Mouse (Mus musculus): ENCODE results near the gene Sema3b. TPM values are rescaled to one million over a fixed set of nuclear protein-coding genes. Genes with fewer than 3 reads are reported as not detected.

Sema3b gene
- polyA plus RNA-seq, 1 experiment from 2014 or later: 50.4 TPM

DNA sequence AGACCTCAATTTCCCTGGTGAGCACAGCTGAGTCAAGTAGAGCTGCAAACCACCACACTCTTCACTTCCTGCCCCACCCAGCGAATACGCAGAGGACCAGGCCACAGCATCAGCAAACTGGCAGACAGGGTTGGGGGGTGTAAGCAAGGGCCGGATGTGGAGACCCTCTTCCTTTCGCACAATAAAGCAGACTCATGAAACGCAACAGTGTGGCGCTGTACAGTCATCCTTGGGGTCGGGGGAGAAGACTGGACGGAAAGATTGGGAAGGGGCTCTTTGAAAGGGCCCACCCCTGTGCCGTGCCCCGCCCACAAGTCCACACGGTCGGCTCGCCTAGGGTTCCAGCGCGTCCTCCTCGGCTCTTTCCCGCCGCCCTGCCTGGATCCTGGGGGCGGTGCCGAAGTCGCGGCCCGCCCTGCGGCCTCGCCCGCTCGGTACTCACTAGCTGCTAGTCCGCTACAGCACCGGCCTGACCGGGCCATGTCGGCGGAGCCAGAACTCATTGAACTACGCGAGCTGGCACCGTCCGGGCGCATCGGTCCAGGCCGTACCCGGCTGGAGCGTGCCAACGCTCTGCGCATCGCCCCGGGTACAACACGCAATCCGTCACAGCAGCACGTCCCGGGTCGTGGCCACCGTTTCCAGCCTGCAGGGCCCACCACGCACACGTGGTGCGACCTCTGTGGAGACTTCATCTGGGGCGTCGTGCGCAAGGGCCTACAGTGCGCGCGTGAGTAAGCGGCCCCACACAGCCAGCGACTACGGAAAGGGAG lies 57.7 kb downstream of the Sema3b start, which contains the start of gene Rassf1:
Rassf1 (plus strand) TSS at position 439 of the 773 bp plus-strand sequence.
- H3K9me3 ChIP-seq (ENCODE audit: control insufficient read depth, low read length): no peaks in the 10 kb centered on the region
- 1% methylated on average over 63 of the region's 63 CpGs for WGBS
- ATAC-seq: peak; percentile 49
- H3K4me3 ChIP-seq (ENCODE audit: low read length): peak within 1 kb of the TSS; percentile 62
- peak within 1 kb of the TSS; percentile 77 for H3K27ac ChIP-seq (ENCODE audit: low read length)
- peak within 1 kb of the TSS; percentile 96 for H3K4me2 ChIP-seq (ENCODE audit: low read depth, low read length)
- H3K27me3 ChIP-seq (replicated peaks; ENCODE audit: control insufficient read depth, insufficient read depth, low read length): no peaks in the 10 kb centered on the region
- no peaks in the 10 kb centered on the region for H3K36me3 ChIP-seq (ENCODE audit: control insufficient read depth, insufficient read depth, low read length)
- peak within 1 kb of the TSS; percentile 75 for H3K9ac ChIP-seq (ENCODE audit: low read depth, low read length)
- peaks cover 48% of the 10 kb centered on the region for H3K4me1 ChIP-seq (ENCODE audit: control insufficient read depth, insufficient read depth, low read length)

DNA sequence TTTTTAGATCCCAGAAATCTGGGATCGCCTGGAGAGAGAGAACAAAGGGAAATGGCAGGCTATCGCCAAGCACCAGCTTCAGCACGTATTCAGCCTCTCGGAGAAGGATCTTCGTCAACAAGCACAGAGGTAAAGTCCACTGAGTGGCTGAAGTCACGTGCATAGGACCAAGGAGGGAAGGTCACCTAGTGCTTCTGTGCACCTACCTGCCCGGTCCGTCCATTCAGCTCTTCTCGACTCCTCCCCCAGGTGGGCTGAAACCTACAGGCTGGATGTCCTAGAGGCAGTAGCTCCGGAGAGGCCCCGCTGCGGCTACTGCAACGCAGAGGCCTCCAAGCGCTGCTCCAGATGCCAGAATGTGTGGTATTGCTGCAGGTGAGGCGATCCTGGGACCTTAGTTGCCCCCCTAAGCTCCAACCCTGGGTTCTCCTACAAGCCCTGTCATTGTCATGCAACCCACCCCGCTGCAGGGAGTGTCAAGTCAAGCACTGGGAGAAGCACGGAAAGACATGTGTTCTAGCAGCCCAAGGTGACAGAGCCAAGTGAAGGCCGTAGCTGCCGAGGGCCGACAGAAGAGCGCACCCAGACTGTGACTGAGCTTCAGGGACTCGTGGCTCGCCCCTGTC lies 58.4 kb downstream of the Sema3b start:
- WGBS: 32% methylated on average over 23 of the region's 23 CpGs
- Histone ChIP-seq H3K27ac (ENCODE audit: low read length) (peak overlapping the region; percentile 58), H3K4me2 (ENCODE audit: low read depth, low read length) (peak overlapping the region; percentile 96), H3K27me3 (replicated peaks; ENCODE audit: control insufficient read depth, insufficient read depth, low read length) (no peaks in the 10 kb centered on the region), H3K9me3 (ENCODE audit: control insufficient read depth, low read length) (no peaks in the 10 kb centered on the region), H3K4me3 (ENCODE audit: low read length) (peak overlapping the region; percentile 62), H3K36me3 (ENCODE audit: control insufficient read depth, insufficient read depth, low read length) (no peaks in the 10 kb centered on the region), H3K9ac (ENCODE audit: low read depth, low read length) (peak overlapping the region; percentile 75), H3K4me1 (ENCODE audit: control insufficient read depth, insufficient read depth, low read length) (peaks cover 41% of the 10 kb centered on the region)
- ATAC-seq: no peak

DNA sequence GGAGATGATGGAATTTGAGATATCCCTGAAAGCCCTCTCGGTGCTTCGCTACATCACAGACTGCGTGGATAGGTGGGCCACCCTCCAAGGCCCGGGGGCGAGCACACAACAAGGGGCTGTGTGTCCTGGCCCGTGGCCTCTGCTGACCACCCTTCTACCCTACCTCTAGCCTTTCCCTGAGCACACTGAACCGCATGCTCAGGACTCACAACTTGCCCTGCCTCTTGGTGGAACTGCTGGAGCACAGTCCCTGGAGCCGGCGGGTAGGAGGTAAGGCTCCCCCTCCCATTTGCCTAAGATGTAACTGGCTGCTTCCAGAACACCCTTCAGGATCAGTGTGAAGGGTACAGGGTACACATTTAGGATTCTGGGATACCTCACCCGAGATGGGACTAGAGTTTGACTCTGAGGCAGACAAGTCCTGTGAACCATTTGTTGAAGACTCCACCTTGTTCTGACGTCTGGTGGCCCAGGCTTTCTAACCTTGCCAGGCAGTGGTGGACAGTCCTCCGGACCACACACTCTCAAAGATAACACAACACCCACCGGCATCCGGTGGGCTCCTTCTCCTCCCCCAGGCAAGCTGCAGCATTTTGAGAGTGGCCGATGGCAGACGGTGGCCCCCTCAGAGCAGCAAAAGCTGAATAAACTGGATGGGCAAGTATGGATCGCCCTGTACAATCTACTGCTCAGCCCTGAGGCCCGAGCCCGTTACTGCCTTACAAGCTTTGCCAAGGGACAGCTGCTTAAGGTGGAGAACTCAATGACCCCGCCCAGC lies 59.5 kb downstream of the Sema3b start:
- ATAC-seq: no peak
- WGBS: 81% methylated on average over 20 of the region's 20 CpGs
- peaks cover 41% of the 10 kb centered on the region for H3K4me1 ChIP-seq (ENCODE audit: control insufficient read depth, insufficient read depth, low read length)

DNA sequence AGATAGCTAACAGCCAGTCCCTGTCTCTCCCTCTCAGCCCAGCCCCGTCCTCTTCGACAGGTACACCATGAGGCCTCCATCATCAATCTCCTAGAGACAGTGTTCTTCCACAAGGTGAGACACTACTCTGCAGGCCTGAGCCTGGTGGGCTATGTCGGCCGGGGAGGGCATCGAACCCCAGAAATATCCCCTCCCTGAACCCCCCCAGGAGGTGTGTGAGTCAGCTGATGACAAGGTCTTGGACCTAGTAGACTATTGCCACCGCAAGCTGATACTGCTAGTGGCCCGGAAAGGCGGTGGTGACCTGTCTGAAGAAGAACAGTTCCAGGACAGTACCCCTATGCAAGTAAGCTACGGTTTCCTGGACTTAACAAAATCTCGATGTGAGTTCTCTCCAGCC lies 60.2 kb downstream of the Sema3b start:
- peaks cover 38% of the 10 kb centered on the region for H3K4me1 ChIP-seq (ENCODE audit: control insufficient read depth, insufficient read depth, low read length)
- WGBS: 91% methylated on average over 10 of the region's 10 CpGs
- no peak for ATAC-seq

More for the DNA sequence above, 59.5 kb downstream of the Sema3b start:
- no peaks in the 10 kb centered on the region for H3K27me3 ChIP-seq (replicated peaks; ENCODE audit: control insufficient read depth, insufficient read depth, low read length)
- no peaks in the 10 kb centered on the region for H3K9me3 ChIP-seq (ENCODE audit: control insufficient read depth, low read length)
- peaks cover 3% of the 10 kb centered on the region; the same call in 1 of the 2 replicates for H3K36me3 ChIP-seq (ENCODE audit: control insufficient read depth, insufficient read depth, low read length)
- H3K9ac ChIP-seq (ENCODE audit: low read depth, low read length): no peak overlapping the region
- H3K4me3 ChIP-seq (ENCODE audit: low read length): no peak overlapping the region
- H3K27ac ChIP-seq (ENCODE audit: low read length): no peak overlapping the region
- H3K4me2 ChIP-seq (ENCODE audit: low read depth, low read length): no peak overlapping the region

DNA sequence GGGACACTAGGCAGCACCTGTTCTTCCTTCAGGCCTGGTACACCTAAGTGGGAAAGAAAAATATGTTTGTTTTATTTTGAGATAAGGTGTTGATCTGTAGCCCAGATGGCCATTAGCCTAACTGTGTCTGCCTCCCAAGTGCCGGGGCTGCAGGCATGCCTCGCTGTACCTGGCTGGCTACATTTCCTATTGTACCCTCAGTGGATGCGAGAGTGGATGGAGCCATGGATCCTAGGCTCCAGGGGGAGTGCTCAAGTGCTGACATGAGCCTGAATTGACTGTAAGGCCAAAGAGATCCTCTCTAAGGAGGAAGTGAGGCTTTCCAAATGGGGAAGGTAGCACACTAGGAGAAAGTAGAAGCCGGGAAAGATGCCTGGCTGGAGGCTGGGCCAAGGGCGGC lies 61.1 kb downstream of the Sema3b start:
- Histone ChIP-seq H3K36me3 (ENCODE audit: control insufficient read depth, insufficient read depth, low read length) (peaks cover 3% of the 10 kb centered on the region; the same call in 1 of the 2 replicates), H3K27ac (ENCODE audit: low read length) (no peak overlapping the region), H3K9ac (ENCODE audit: low read depth, low read length) (no peak overlapping the region), H3K4me1 (ENCODE audit: control insufficient read depth, insufficient read depth, low read length) (peaks cover 32% of the 10 kb centered on the region), H3K4me3 (ENCODE audit: low read length) (no peak overlapping the region), H3K9me3 (ENCODE audit: control insufficient read depth, low read length) (no peaks in the 10 kb centered on the region), H3K27me3 (replicated peaks; ENCODE audit: control insufficient read depth, insufficient read depth, low read length) (no peaks in the 10 kb centered on the region), H3K4me2 (ENCODE audit: low read depth, low read length) (no peak overlapping the region)
- 82% methylated on average over 5 of the region's 5 CpGs for WGBS
- no peak for ATAC-seq

More for the DNA sequence above, 60.2 kb downstream of the Sema3b start:
- no peaks in the 10 kb centered on the region for H3K9me3 ChIP-seq (ENCODE audit: control insufficient read depth, low read length)
- H3K27ac ChIP-seq (ENCODE audit: low read length): no peak overlapping the region
- no peak overlapping the region for H3K4me2 ChIP-seq (ENCODE audit: low read depth, low read length)
- H3K9ac ChIP-seq (ENCODE audit: low read depth, low read length): no peak overlapping the region
- H3K36me3 ChIP-seq (ENCODE audit: control insufficient read depth, insufficient read depth, low read length): peaks cover 3% of the 10 kb centered on the region; the same call in 1 of the 2 replicates
- no peaks in the 10 kb centered on the region for H3K27me3 ChIP-seq (replicated peaks; ENCODE audit: control insufficient read depth, insufficient read depth, low read length)
- no peak overlapping the region for H3K4me3 ChIP-seq (ENCODE audit: low read length)

Other genes starting within 250 kb of the Sema3b start
- 0.50 and 0.77 TPM in 2 replicates for gene Cacna2d2, start 209.6 kb downstream of the Sema3b start, polyA plus RNA-seq (2015; fragmentation: Nextera tagmentation; extraction: Ambion mirVana)
- gene Tmem115, start 75.3 kb downstream of the Sema3b start, polyA plus RNA-seq (2015; fragmentation: Nextera tagmentation; extraction: Ambion mirVana): 39.4 and 40.6 TPM in 2 replicates
- gene Cyb561d2, start 67.0 kb downstream of the Sema3b start, polyA plus RNA-seq (2015; fragmentation: Nextera tagmentation; extraction: Ambion mirVana): 39.2 and 39.9 TPM in 2 replicates
- 39.1 and 39.8 TPM in 2 replicates for gene Nprl2, start 67.0 kb downstream of the Sema3b start, polyA plus RNA-seq (2015; fragmentation: Nextera tagmentation; extraction: Ambion mirVana)
- gene Zmynd10, start 61.9 kb downstream of the Sema3b start, polyA plus RNA-seq (2015; fragmentation: Nextera tagmentation; extraction: Ambion mirVana): 2.3 and 2.5 TPM in 2 replicates
- 52.5 and 53.7 TPM in 2 replicates for gene Rassf1, start 57.7 kb downstream of the Sema3b start, polyA plus RNA-seq (2015; fragmentation: Nextera tagmentation; extraction: Ambion mirVana)
- 49.6 and 50.6 TPM in 2 replicates for gene Tusc2, start 46.0 kb downstream of the Sema3b start, polyA plus RNA-seq (2015; fragmentation: Nextera tagmentation; extraction: Ambion mirVana)
- 88.2 and 91.2 TPM in 2 replicates for gene Hyal2, start 41.3 kb downstream of the Sema3b start, polyA plus RNA-seq (2015; fragmentation: Nextera tagmentation; extraction: Ambion mirVana)
- gene Hyal1, start 32.3 kb downstream of the Sema3b start, polyA plus RNA-seq (2015; fragmentation: Nextera tagmentation; extraction: Ambion mirVana): 5.8 and 5.9 TPM in 2 replicates
- gene Naa80, start 30.3 kb downstream of the Sema3b start, polyA plus RNA-seq (2015; fragmentation: Nextera tagmentation; extraction: Ambion mirVana): 19.2 and 20.2 TPM in 2 replicates
- gene Hyal3, start 28.4 kb downstream of the Sema3b start, polyA plus RNA-seq (2015; fragmentation: Nextera tagmentation; extraction: Ambion mirVana): 0.66 and 0.68 TPM in 2 replicates
- gene Ifrd2, start 21.6 kb downstream of the Sema3b start, polyA plus RNA-seq (2015; fragmentation: Nextera tagmentation; extraction: Ambion mirVana): 79.0 and 89.6 TPM in 2 replicates
- 301 and 311 TPM in 2 replicates for gene Gnai2, start 26.1 kb upstream of the Sema3b start, polyA plus RNA-seq (2015; fragmentation: Nextera tagmentation; extraction: Ambion mirVana)
- 10.1 TPM in 2 replicates for gene Slc38a3, start 60.3 kb upstream of the Sema3b start, polyA plus RNA-seq (2015; fragmentation: Nextera tagmentation; extraction: Ambion mirVana)
- 0.98 and 1.6 TPM in 2 replicates for gene Gnat1, start 70.5 kb upstream of the Sema3b start, polyA plus RNA-seq (2015; fragmentation: Nextera tagmentation; extraction: Ambion mirVana)
- 5.7 and 8.3 TPM in 2 replicates for gene Sema3f, start 101.2 kb upstream of the Sema3b start, polyA plus RNA-seq (2015; fragmentation: Nextera tagmentation; extraction: Ambion mirVana)
- gene Rbm5, start 161.8 kb upstream of the Sema3b start, polyA plus RNA-seq (2015; fragmentation: Nextera tagmentation; extraction: Ambion mirVana): 127 and 145 TPM in 2 replicates